In the genomic region with DNA sequence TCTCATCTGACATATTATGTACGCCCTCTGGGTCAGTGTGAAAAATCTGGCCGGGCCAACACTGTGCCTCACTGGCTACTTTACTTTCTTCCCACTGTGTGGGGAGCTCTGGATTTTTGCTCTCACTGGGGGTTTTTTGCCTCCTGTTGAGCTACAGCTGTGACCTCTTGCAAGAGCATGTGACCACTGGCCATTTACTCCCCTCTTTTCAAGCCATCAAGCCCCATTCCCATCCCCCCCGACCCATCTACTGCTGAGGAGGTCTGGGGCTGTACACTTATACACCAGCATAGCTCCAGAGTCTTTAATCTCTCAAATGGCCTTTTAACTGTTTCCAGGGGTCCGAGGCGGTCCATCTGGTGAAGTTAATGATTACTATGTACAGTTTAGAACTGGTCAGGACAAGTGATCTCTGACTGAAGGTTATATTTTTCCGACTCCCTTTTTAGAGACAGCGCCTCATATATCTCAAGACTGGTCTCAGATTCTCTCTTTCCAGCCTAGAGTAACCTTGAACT, we compare ENCODE assay signal across 11 mouse cellular contexts. TPM values are rescaled to one million over a fixed set of nuclear protein-coding genes. Genes with fewer than 3 reads are reported as not detected.
DNase-seq lines count a peak whose midpoint lies in the region; ATAC-seq lines count a peak whose summit lies in the region.
"Had no signal": no experiment of that assay in that cellular context is flagged by ENCODE, and none has a peak within 500 bp of the region (broad histone marks: within the 10 kb centered on the region; RNA-seq: fewer than 3 reads in every experiment).

No protein-coding gene starts in this region.

- no peak overlapping the region for H3K9ac ChIP-seq in embryonic facial prominence, embryonic 12.5 days
- no peak overlapping the region for H3K9ac ChIP-seq in kidney, embryonic 15.5 days
- no peak overlapping the region for H3K9ac ChIP-seq in liver, embryonic 13.5 days
- H3K9ac ChIP-seq: midbrain, embryonic 12.5 days had no signal

- peak; percentile 58 for DNase-seq in embryo, embryonic 10.5 days (ENCODE audit: low spot score)
- DNase-seq in liver, embryonic 13.5 days = no peak
- no peak for DNase-seq in layer of hippocampus, adult 18-20 months (ENCODE audit: low spot score in 2 of 2)
- DNase-seq in gastrocnemius, postnatal 4 days (ENCODE audit: low spot score in 2 of 2) = no peak
- no peak for DNase-seq in urinary bladder, postnatal 4 days (ENCODE audit: low spot score in 2 of 2)
- DNase-seq: adrenal gland, postnatal 10 days; gastrocnemius, postnatal 10 days; thymus, postnatal 25 days had no signal

- 33% methylated on average over 7 of the region's 7 CpGs for WGBS in embryonic facial prominence, embryonic 12.5 days
- WGBS in kidney, embryonic 15.5 days = 18% methylated on average over 7 of the region's 7 CpGs
- WGBS in liver, embryonic 13.5 days (ENCODE audit: insufficient replicate concordance) = 64% methylated on average over 7 of the region's 7 CpGs

- no peak overlapping the region for H3K4me2 ChIP-seq in embryonic facial prominence, embryonic 12.5 days (replicated peaks)
- peak overlapping the region; percentile 35 for H3K4me2 ChIP-seq in kidney, embryonic 15.5 days
- H3K4me2 ChIP-seq in liver, embryonic 13.5 days = no peak overlapping the region
- H3K4me2 ChIP-seq: midbrain, embryonic 12.5 days had no signal

- no peaks in the 10 kb centered on the region for H3K27me3 ChIP-seq in embryonic facial prominence, embryonic 12.5 days
- H3K27me3 ChIP-seq in kidney, embryonic 15.5 days = no peaks in the 10 kb centered on the region
- no peaks in the 10 kb centered on the region for H3K27me3 ChIP-seq in liver, embryonic 13.5 days
- H3K27me3 ChIP-seq: midbrain, embryonic 12.5 days had no signal

- no peak overlapping the region for H3K4me3 ChIP-seq in embryonic facial prominence, embryonic 12.5 days
- no peak overlapping the region for H3K4me3 ChIP-seq in kidney, embryonic 15.5 days (replicated peaks)
- H3K4me3 ChIP-seq in liver, embryonic 13.5 days (replicated peaks) = no peak overlapping the region
- H3K4me3 ChIP-seq: midbrain, embryonic 12.5 days had no signal

- no peak for ATAC-seq in embryonic facial prominence, embryonic 12.5 days (ENCODE audit: insufficient number of reproducible peaks, insufficient read depth, low FRiP score, low TSS enrichment)
- ATAC-seq in kidney, embryonic 15.5 days (replicated peaks; ENCODE audit: low FRiP score) = peak; percentile 91
- peak; percentile 69 for ATAC-seq in liver, embryonic 13.5 days (ENCODE audit: low read depth)

- H3K27ac ChIP-seq in embryonic facial prominence, embryonic 12.5 days = peak overlapping the region; percentile 97
- peak overlapping the region; percentile 93 for H3K27ac ChIP-seq in kidney, embryonic 15.5 days
- H3K27ac ChIP-seq in liver, embryonic 13.5 days = peak overlapping the region; percentile 75
- H3K27ac ChIP-seq: midbrain, embryonic 12.5 days had no signal

- peaks cover 38% of the 10 kb centered on the region for H3K4me1 ChIP-seq in embryonic facial prominence, embryonic 12.5 days
- H3K4me1 ChIP-seq in kidney, embryonic 15.5 days = peaks cover 65% of the 10 kb centered on the region
- peaks cover 26% of the 10 kb centered on the region for H3K4me1 ChIP-seq in liver, embryonic 13.5 days (replicated peaks)

- no peaks in the 10 kb centered on the region for H3K9me3 ChIP-seq in embryonic facial prominence, embryonic 12.5 days
- H3K9me3 ChIP-seq in kidney, embryonic 15.5 days (replicated peaks) = no peaks in the 10 kb centered on the region
- no peaks in the 10 kb centered on the region for H3K9me3 ChIP-seq in liver, embryonic 13.5 days (replicated peaks)
- H3K9me3 ChIP-seq: midbrain, embryonic 12.5 days had no signal

- H3K36me3 ChIP-seq in embryonic facial prominence, embryonic 12.5 days = no peaks in the 10 kb centered on the region
- 0 out of 2 replicates have a peak, but pooled peaks cover 4% of the 10 kb centered on the region for H3K36me3 ChIP-seq in kidney, embryonic 15.5 days
- H3K36me3 ChIP-seq in liver, embryonic 13.5 days = no peaks in the 10 kb centered on the region
- H3K36me3 ChIP-seq: midbrain, embryonic 12.5 days had no signal

RNA-seq across cellular contexts. Expression of a gene that starts 16.0 kb away (rescaled TPM):
- polyA plus RNA-seq in embryonic facial prominence, embryonic 12.5 days (2016; fragmentation: Nextera tagmentation; extraction: Ambion mirVana) = 14.0 and 15.0 TPM in 2 replicates
- polyA plus RNA-seq in kidney, embryonic 15.5 days (2015; fragmentation: Nextera tagmentation; extraction: Ambion mirVana) = 11.5 and 11.7 TPM in 2 replicates
- polyA plus RNA-seq in liver, embryonic 13.5 days (2015; fragmentation: Nextera tagmentation; extraction: Ambion mirVana) = 3.4 and 4.1 TPM in 2 replicates
- total RNA-seq in layer of hippocampus, adult 18-20 months (2021) = 10 to 100 TPM; 33.9 to 36.7 TPM
- 1 to 10 TPM; 4.7 to 5.8 TPM for total RNA-seq in gastrocnemius, postnatal 4 days (2021)

RNA-seq across cellular contexts. Expression of a gene that starts 27.6 kb away (rescaled TPM):
- 84.0 and 86.6 TPM in 2 replicates for polyA plus RNA-seq in embryonic facial prominence, embryonic 12.5 days (2016; fragmentation: Nextera tagmentation; extraction: Ambion mirVana)
- polyA plus RNA-seq in kidney, embryonic 15.5 days (2015; fragmentation: Nextera tagmentation; extraction: Ambion mirVana) = 63.2 and 69.6 TPM in 2 replicates
- 26.4 and 35.6 TPM in 2 replicates for polyA plus RNA-seq in liver, embryonic 13.5 days (2015; fragmentation: Nextera tagmentation; extraction: Ambion mirVana)
- 10 to 100 TPM; 59.9 to 63.2 TPM for total RNA-seq in layer of hippocampus, adult 18-20 months (2021)
- 10 to 100 TPM; 66.8 to 74.1 TPM for total RNA-seq in gastrocnemius, postnatal 4 days (2021)
